Mouse (Mus musculus) kidney, adult 11 months (tissue): ENCODE data around the gene Csdc2.

ENCODE experiments used
- DNase-seq: peaks from one replicate; pipeline ENCODE4 v3.0.0; 2022

Csdc2 gene

GRCm38 (mm10) chr15:81925760-81926445 is 10.7 kb upstream of the Csdc2 start, which contains the start of gene Polr3h:
Gene Polr3h (minus strand): TSS chr15:81926240.
- peak; percentile 95 for DNase-seq

GRCm38 (mm10) chr15:81926446-81926822 is 10.1 kb upstream of the Csdc2 start:
- no peak for DNase-seq

GRCm38 (mm10) chr15:81927741-81928140 is 8.8 kb upstream of the Csdc2 start:
- peak; percentile 86 for DNase-seq

- peak; percentile 69 for DNase-seq
Measured at GRCm38 (mm10) chr15:81928277-81928676, 8.3 kb upstream of the Csdc2 start.

GRCm38 (mm10) chr15:81932951-81933470 is 3.5 kb upstream of the Csdc2 start:
- no peak for DNase-seq

GRCm38 (mm10) chr15:81933986-81934385 is 2.6 kb upstream of the Csdc2 start:
- no peak for DNase-seq

GRCm38 (mm10) chr15:81935869-81936637 is 506 bp upstream of the Csdc2 start:
- DNase-seq, result no peak

GRCm38 (mm10) chr15:81937098-81937972 is 776 bp downstream of the Csdc2 start:
- DNase-seq, result no peak

- no peak for DNase-seq
Measured at GRCm38 (mm10) chr15:81938246-81938645, 1.7 kb downstream of the Csdc2 start.

- DNase-seq, result no peak
Measured at GRCm38 (mm10) chr15:81939157-81939715, 2.7 kb downstream of the Csdc2 start.

- DNase-seq, result no peak
Measured at GRCm38 (mm10) chr15:81939774-81940173, 3.2 kb downstream of the Csdc2 start.

GRCm38 (mm10) chr15:81940219-81940618 is 3.7 kb downstream of the Csdc2 start:
- no peak for DNase-seq

- no peak for DNase-seq
Measured at GRCm38 (mm10) chr15:81941010-81941409, 4.5 kb downstream of the Csdc2 start.

GRCm38 (mm10) chr15:81943176-81943749 is 6.7 kb downstream of the Csdc2 start:
- no peak for DNase-seq

- DNase-seq, result no peak
Measured at GRCm38 (mm10) chr15:81949076-81949475, 12.5 kb downstream of the Csdc2 start.

- peak; percentile 48 for DNase-seq
Measured at GRCm38 (mm10) chr15:81949476-81950131, 13.0 kb downstream of the Csdc2 start.

GRCm38 (mm10) chr15:81950716-81951115 is 14.2 kb downstream of the Csdc2 start:
- DNase-seq, result no peak

GRCm38 (mm10) chr15:81951159-81951558 is 14.6 kb downstream of the Csdc2 start:
- DNase-seq, result no peak

- no peak for DNase-seq
Measured at GRCm38 (mm10) chr15:81952310-81952709, 15.8 kb downstream of the Csdc2 start.

- DNase-seq, result no peak
Measured at GRCm38 (mm10) chr15:81954151-81954583, 17.6 kb downstream of the Csdc2 start.

- DNase-seq, result no peak
Measured at GRCm38 (mm10) chr15:81954716-81955115, 18.2 kb downstream of the Csdc2 start.

GRCm38 (mm10) chr15:81955414-81955813 is 18.9 kb downstream of the Csdc2 start:
- DNase-seq, result no peak
